Mouse (Mus musculus) midbrain, embryonic 11.5 days (tissue): ENCODE measurements around the gene Mbd3l2. TPM values are rescaled to one million over a fixed set of nuclear protein-coding genes. Genes with fewer than 3 reads are reported as not detected.
A peak's percentile ranks its signal among the peaks of the same experiment; 100 is the strongest.

Experiments
- ATAC-seq: fragments of 200-750 bp; cut with Nextera tagmentation; 2 replicates; pipeline ENCODE4 v1.8.0; 2017; ENCODE audit warnings: moderate TSS enrichment, moderate library complexity; ENCODE audit not compliant: low FRiP score
- DNase-seq: peaks from one replicate; pipeline ENCODE4 v3.0.0; 2015; ENCODE audit warnings: low spot score; ENCODE audit errors: missing footprints
- H3K27ac ChIP-seq: fragments of 300-500 bp; sonication (generic); 2 replicates; pipeline ENCODE4 v1.5.1; 2014; ENCODE audit warnings: low read depth, low read length
- H3K27me3 ChIP-seq: fragments of 300-500 bp; sonication (generic); 2 replicates; pipeline ENCODE4 v1.6.1; 2014; ENCODE audit warnings: mild to moderate bottlenecking, low read length, moderate library complexity, mixed read lengths; ENCODE audit not compliant: control insufficient read depth, insufficient read depth
- H3K36me3 ChIP-seq: fragments of 300-500 bp; sonication (generic); 2 replicates; pipeline ENCODE4 v1.6.1; 2014; ENCODE audit warnings: mild to moderate bottlenecking, low read length, moderate library complexity, mixed read lengths; ENCODE audit not compliant: control insufficient read depth, insufficient read depth
- H3K4me1 ChIP-seq: fragments of 300-500 bp; sonication (generic); 2 replicates; pipeline ENCODE4 v1.6.1; 2014; ENCODE audit warnings: low read length; ENCODE audit not compliant: control insufficient read depth, insufficient read depth
- H3K4me2 ChIP-seq: fragments of 300-500 bp; sonication (generic); 2 replicates; pipeline ENCODE4 v1.6.1; 2014; ENCODE audit warnings: mild to moderate bottlenecking, moderate library complexity
- H3K4me3 ChIP-seq: fragments of 300-500 bp; sonication (generic); 2 replicates; pipeline ENCODE4 v1.5.1; 2014; ENCODE audit warnings: low read depth, low read length
- H3K9ac ChIP-seq: fragments of 300-500 bp; sonication (generic); 2 replicates; pipeline ENCODE4 v1.6.1; 2014; ENCODE audit warnings: low read length
- H3K9me3 ChIP-seq: fragments of 300-500 bp; sonication (generic); 2 replicates; pipeline ENCODE4 v1.6.1; 2016; ENCODE audit warnings: low read length; ENCODE audit not compliant: control insufficient read depth
- WGBS: fragments of 180-500 bp; shearing (Covaris S2); extraction: QIAGEN DNeasy Blood & Tissue Kit; methylation state at CpG from one replicate; pipeline ENCODE4 v1.1.7; 2014; 5-methylcytosine and 5-hydroxymethylcytosine counted together
- microRNA-seq: library from miRNA; unstranded; fragments of <30 nt; microRNA quantifications from one replicate; pipeline ENCODE4, GENCODE M21; 2017
- polyA plus RNA-seq: library from polyadenylated mRNA; unstranded; fragments of >200 nt; fragmentation: Nextera tagmentation; extraction: Ambion mirVana; gene quantifications from 2 replicates; pipeline ENCODE4 v1.2.1, GENCODE M21; 2014

Mbd3l2 gene
- polyA plus RNA-seq, 1 experiment from 2014 or later = 0.07 TPM

DNA sequence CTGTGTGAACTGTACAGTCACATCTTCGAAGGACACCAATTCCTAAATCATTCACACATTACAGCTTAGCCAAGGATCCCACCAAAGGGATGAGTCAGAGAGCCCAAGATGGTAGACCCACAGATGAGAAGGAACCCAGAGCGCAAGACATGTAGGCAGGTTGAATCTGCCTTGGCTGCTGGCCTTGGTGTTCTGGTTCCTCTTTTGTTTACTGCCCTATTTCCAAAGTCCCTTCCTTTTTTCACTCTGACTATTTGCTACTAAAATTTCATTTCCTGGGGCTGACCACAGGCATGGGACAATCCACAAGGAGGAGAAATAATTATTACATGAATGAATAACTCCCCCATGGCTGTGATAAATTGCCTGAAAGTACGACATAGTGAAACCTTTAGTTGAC, 37.6 kb downstream of the Mbd3l2 start:
- Histone ChIP-seq H3K27ac (no peak overlapping the region), H3K4me2 (no peak overlapping the region), H3K36me3 (no peaks in the 10 kb centered on the region), H3K27me3 (no peaks in the 10 kb centered on the region), H3K9ac (no peak overlapping the region), H3K9me3 (no peaks in the 10 kb centered on the region; the same call in 1 of the 2 replicates), H3K4me3 (no peak overlapping the region), H3K4me1 (no peaks in the 10 kb centered on the region)
- 95% methylated on average over 3 of the region's 3 CpGs for WGBS
- DNase-seq = no peak
- no peak for ATAC-seq

- H3K36me3 ChIP-seq = no peaks in the 10 kb centered on the region
- no peaks in the 10 kb centered on the region for H3K27me3 ChIP-seq
- peaks cover 3% of the 10 kb centered on the region; the same call in 1 of the 2 replicates for H3K4me1 ChIP-seq
- peak overlapping the region; percentile 49 for H3K4me2 ChIP-seq
- H3K27ac ChIP-seq = peak overlapping the region; percentile 76
- H3K4me3 ChIP-seq = peak overlapping the region; percentile 46
- ATAC-seq (peak; percentile 98), DNase-seq (peak; percentile 97)
- no peaks in the 10 kb centered on the region for H3K9me3 ChIP-seq
- peak overlapping the region; percentile 53 for H3K9ac ChIP-seq
- 5% methylated on average over 39 of the region's 39 CpGs for WGBS
Observed at GRCm38 (mm10) chr9:18473324-18474128, 43.1 kb downstream of the Mbd3l2 start.

DNA sequence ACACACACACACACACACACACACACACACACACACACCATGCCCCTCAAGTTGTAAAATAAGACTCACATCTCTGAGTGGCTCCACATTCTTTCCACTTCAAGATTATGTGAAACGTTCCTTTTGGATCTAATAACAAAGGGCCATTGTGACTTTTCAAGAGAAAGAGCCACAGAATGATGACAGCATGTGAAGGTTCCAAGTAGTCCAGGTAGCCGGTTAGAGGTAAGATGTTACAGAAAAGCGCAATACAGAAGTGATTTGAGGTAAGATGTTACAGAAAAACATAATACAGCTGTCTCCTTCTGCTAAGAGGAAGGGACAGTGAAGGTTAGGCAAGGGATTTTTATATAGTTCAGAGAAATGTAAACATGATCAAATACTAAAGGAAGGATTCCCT, 47.7 kb downstream of the Mbd3l2 start, which contains the start of the genes Zfp558 and Mbd3l1:
Gene Zfp558 (minus strand): TSS at position 101 of the 400 bp plus-strand sequence.
Gene Mbd3l1 (plus strand): TSS at position 192 of the 400 bp plus-strand sequence.
- no peak within 1 kb of the TSS for H3K4me2 ChIP-seq
- no peaks in the 10 kb centered on the region for H3K27me3 ChIP-seq
- H3K9me3 ChIP-seq = no peaks in the 10 kb centered on the region
- H3K27ac ChIP-seq = no peak within 1 kb of the TSS
- 84% methylated on average over 3 of the region's 3 CpGs for WGBS
- H3K4me3 ChIP-seq = no peak within 1 kb of the TSS
- no peak for ATAC-seq
- H3K36me3 ChIP-seq = no peaks in the 10 kb centered on the region
- no peak within 1 kb of the TSS for H3K9ac ChIP-seq
- peaks cover 3% of the 10 kb centered on the region; the same call in 1 of the 2 replicates for H3K4me1 ChIP-seq
- DNase-seq = no peak

Small RNA genes within 50 kb of the gene (microRNA-seq; reads per million reads assigned to microRNA genes)
- gene Gm22854 = not detected

Other genes starting within 250 kb of the Mbd3l2 start
- gene Chordc1, start 138.5 kb upstream of the Mbd3l2 start, polyA plus RNA-seq = 131 and 141 TPM in 2 replicates
- 1.9 and 3.5 TPM in 2 replicates for gene Naalad2, start 27.7 kb upstream of the Mbd3l2 start, polyA plus RNA-seq
- gene Ubtfl1, start 26.2 kb upstream of the Mbd3l2 start, polyA plus RNA-seq = not detected in 2 replicates
- 16.3 and 17.9 TPM in 2 replicates for gene Zfp558, start 47.6 kb downstream of the Mbd3l2 start, polyA plus RNA-seq
- not detected in 2 replicates for gene Mbd3l1, start 47.7 kb downstream of the Mbd3l2 start, polyA plus RNA-seq
- not detected in 2 replicates for gene Muc16, start 243.9 kb downstream of the Mbd3l2 start, polyA plus RNA-seq